Mouse (Mus musculus): ENCODE results near the gene Cbarp. TPM values are rescaled to one million over a fixed set of nuclear protein-coding genes. Genes with fewer than 3 reads are reported as not detected.

The Cbarp gene
- total and polyA plus RNA-seq, 3 experiments: 5.5 to 74.4 (median 66.6) TPM

DNA sequence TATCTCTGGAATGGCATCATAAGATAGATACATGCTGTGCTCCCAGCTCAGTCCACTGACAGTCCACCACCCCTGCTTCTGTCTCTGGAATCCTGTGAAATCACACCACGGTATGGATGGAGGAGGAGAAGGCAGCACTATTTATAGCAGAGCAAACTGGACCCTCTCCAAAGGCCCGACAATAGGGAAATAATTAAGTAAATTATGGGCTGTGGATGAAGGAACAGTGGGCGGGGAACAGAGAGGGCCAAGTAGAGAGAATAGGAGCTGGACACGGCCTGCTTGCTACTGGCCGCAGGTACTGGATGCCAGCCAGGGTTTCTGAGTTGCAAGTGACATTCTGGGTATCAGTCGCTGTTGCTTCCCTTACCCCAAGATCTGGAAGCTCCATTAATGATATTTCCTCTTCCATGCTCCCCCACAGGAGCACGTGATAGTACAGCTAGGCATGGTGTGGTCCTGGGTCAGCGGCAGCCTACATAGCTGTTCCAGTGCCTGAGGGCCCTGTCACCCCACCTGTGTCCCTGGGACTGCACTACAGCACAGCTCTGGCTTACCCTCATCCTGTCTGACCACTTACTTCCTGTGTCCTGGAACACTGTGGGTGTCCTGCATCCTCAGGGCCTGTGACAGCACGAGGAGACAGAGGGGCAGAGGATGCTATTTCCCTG, 55.7 kb downstream of the Cbarp start:
- Histone ChIP-seq H3K27me3 (ENCODE audit: insufficient read depth, low read length) (no peaks in the 10 kb centered on the region), H3K36me3 (replicated peaks) (peaks cover 95% of the 10 kb centered on the region), H3K4me1 (ENCODE audit: insufficient read depth, low read depth, low read length) (peaks cover 66% of the 10 kb centered on the region), H3K4me3 (ENCODE audit: low read depth, low read length) (no peak overlapping the region), H3K9me3 (replicated peaks) (no peaks in the 10 kb centered on the region)
- DNase-seq (ENCODE audit: low spot score): no peak
- TF ChIP-seq GATA2 (IDR thresholded peaks at IDR 0.05; ENCODE audit: borderline replicate concordance, low read depth, low read length): no peak
- TF ChIP-seq CTCF (IDR thresholded peaks at IDR 0.05; ENCODE audit: low read depth, low read length): no peak
- no peak for TF ChIP-seq TAL1 (conservative IDR thresholded peaks at IDR 0.05; ENCODE audit: low read depth, low read length)
- no peak for TF ChIP-seq GATA1 (IDR thresholded peaks at IDR 0.05; ENCODE audit: borderline replicate concordance, low read length)
- no peak for TF ChIP-seq POLR2AphosphoS5 (IDR thresholded peaks at IDR 0.05; ENCODE audit: insufficient replicate concordance, low read depth, low read length)
- no peak for ATAC-seq (ENCODE audit: extremely low read depth, insufficient number of reproducible peaks, low FRiP score, poor library complexity, severe bottlenecking)

DNA sequence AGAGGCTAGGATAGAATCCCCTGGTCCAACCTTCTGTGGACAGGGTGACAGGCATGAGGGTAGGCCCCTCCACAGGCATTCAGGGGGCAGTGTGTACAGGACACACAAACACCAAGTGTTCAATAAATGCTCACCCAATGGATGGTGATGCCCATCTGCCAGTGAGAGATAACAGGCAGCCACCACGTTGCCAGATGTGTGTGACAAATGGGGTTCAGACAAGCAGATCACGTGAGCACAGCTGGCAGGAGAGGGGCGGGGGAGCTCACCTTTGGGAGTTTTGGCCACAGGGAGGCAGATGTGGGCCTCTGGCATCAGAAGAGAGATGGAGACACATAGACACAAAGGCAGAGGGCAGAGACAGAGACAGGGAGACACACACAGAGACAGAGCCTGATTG, 59.6 kb downstream of the Cbarp start:
- H3K27me3 ChIP-seq (ENCODE audit: insufficient read depth, low read length): no peaks in the 10 kb centered on the region
- peaks cover 97% of the 10 kb centered on the region for H3K36me3 ChIP-seq (replicated peaks)
- peak overlapping the region; percentile 62; the same call in 1 of the 2 replicates for H3K4me3 ChIP-seq (ENCODE audit: low read depth, low read length)
- TF ChIP-seq POLR2AphosphoS5 (IDR thresholded peaks at IDR 0.05; ENCODE audit: insufficient replicate concordance, low read depth, low read length) (no peak), TAL1 (conservative IDR thresholded peaks at IDR 0.05; ENCODE audit: low read depth, low read length) (peak; percentile 82)
- ATAC-seq (ENCODE audit: extremely low read depth, insufficient number of reproducible peaks, low FRiP score, poor library complexity, severe bottlenecking) (peak; percentile 83), DNase-seq (ENCODE audit: low spot score) (peak; percentile 70)
- H3K4me1 ChIP-seq (ENCODE audit: insufficient read depth, low read depth, low read length): peaks cover 59% of the 10 kb centered on the region
- H3K9me3 ChIP-seq (replicated peaks): no peaks in the 10 kb centered on the region

Other genes with a start within 250 kb of the Cbarp start
Only the 20 nearest of the 33 such genes appear.
- 0.60 TPM in 1 of 2 replicates, not detected in the other for gene Grin3b, start 170.1 kb downstream of the Cbarp start, total RNA-seq (2014; fragmentation: Nextera tagmentation)
- 0.44 TPM in 1 of 2 replicates, not detected in the other for gene Grin3b, start 170.1 kb downstream of the Cbarp start, total RNA-seq (2017)
- 0.07 and 0.10 TPM in 2 replicates for gene Grin3b, start 170.1 kb downstream of the Cbarp start, polyA plus RNA-seq (2012)
- 62.8 and 79.8 TPM in 2 replicates for gene Tmem259, start 156.5 kb downstream of the Cbarp start, total RNA-seq (2014; fragmentation: Nextera tagmentation)
- gene Tmem259, start 156.5 kb downstream of the Cbarp start, total RNA-seq (2017): 41.6 and 47.0 TPM in 2 replicates
- gene Tmem259, start 156.5 kb downstream of the Cbarp start, polyA plus RNA-seq (2012): 264 and 361 TPM in 2 replicates
- gene Cnn2, start 152.3 kb downstream of the Cbarp start, total RNA-seq (2014; fragmentation: Nextera tagmentation): 4.6 and 8.4 TPM in 2 replicates
- 7.4 and 10.5 TPM in 2 replicates for gene Cnn2, start 152.3 kb downstream of the Cbarp start, total RNA-seq (2017)
- gene Cnn2, start 152.3 kb downstream of the Cbarp start, polyA plus RNA-seq (2012): 20.8 and 27.2 TPM in 2 replicates
- 17.4 and 35.9 TPM in 2 replicates for gene Abca7, start 144.3 kb downstream of the Cbarp start, total RNA-seq (2014; fragmentation: Nextera tagmentation)
- gene Abca7, start 144.3 kb downstream of the Cbarp start, total RNA-seq (2017): 12.1 and 15.2 TPM in 2 replicates
- 21.1 and 21.6 TPM in 2 replicates for gene Abca7, start 144.3 kb downstream of the Cbarp start, polyA plus RNA-seq (2012)
- 56.7 and 59.4 TPM in 2 replicates for gene Arhgap45, start 124.2 kb downstream of the Cbarp start, total RNA-seq (2014; fragmentation: Nextera tagmentation)
- gene Arhgap45, start 124.2 kb downstream of the Cbarp start, total RNA-seq (2017): 104 and 113 TPM in 2 replicates
- gene Arhgap45, start 124.2 kb downstream of the Cbarp start, polyA plus RNA-seq (2012): 179 and 186 TPM in 2 replicates
- gene Polr2e, start 101.0 kb downstream of the Cbarp start, total RNA-seq (2014; fragmentation: Nextera tagmentation): 74.3 and 90.2 TPM in 2 replicates
- 54.6 TPM in 2 replicates for gene Polr2e, start 101.0 kb downstream of the Cbarp start, total RNA-seq (2017)
- 148 and 206 TPM in 2 replicates for gene Polr2e, start 101.0 kb downstream of the Cbarp start, polyA plus RNA-seq (2012)
- gene Gpx4, start 93.7 kb downstream of the Cbarp start, total RNA-seq (2014; fragmentation: Nextera tagmentation): 274 and 290 TPM in 2 replicates
- gene Gpx4, start 93.7 kb downstream of the Cbarp start, total RNA-seq (2017): 767 and 808 TPM in 2 replicates
- gene Gpx4, start 93.7 kb downstream of the Cbarp start, polyA plus RNA-seq (2012): 1,138 and 1,173 TPM in 2 replicates
- gene Sbno2, start 35.3 kb downstream of the Cbarp start, total RNA-seq (2014; fragmentation: Nextera tagmentation): 24.7 and 34.2 TPM in 2 replicates
- 18.0 and 18.1 TPM in 2 replicates for gene Sbno2, start 35.3 kb downstream of the Cbarp start, total RNA-seq (2017)
- 34.8 and 37.4 TPM in 2 replicates for gene Sbno2, start 35.3 kb downstream of the Cbarp start, polyA plus RNA-seq (2012)
- gene Stk11, start 25.0 kb downstream of the Cbarp start, total RNA-seq (2014; fragmentation: Nextera tagmentation): 138 and 172 TPM in 2 replicates
- 150 and 154 TPM in 2 replicates for gene Stk11, start 25.0 kb downstream of the Cbarp start, total RNA-seq (2017)
- gene Stk11, start 25.0 kb downstream of the Cbarp start, polyA plus RNA-seq (2012): 161 and 170 TPM in 2 replicates
- gene Atp5d, start 2.2 kb downstream of the Cbarp start, total RNA-seq (2014; fragmentation: Nextera tagmentation): 248 and 258 TPM in 2 replicates
- 81.9 and 82.7 TPM in 2 replicates for gene Atp5d, start 2.2 kb downstream of the Cbarp start, total RNA-seq (2017)
- gene Atp5d, start 2.2 kb downstream of the Cbarp start, polyA plus RNA-seq (2012): 1,539 and 1,678 TPM in 2 replicates
- gene Midn, start 7.4 kb upstream of the Cbarp start, total RNA-seq (2014; fragmentation: Nextera tagmentation): 89.8 and 92.3 TPM in 2 replicates
- 19.2 and 24.3 TPM in 2 replicates for gene Midn, start 7.4 kb upstream of the Cbarp start, total RNA-seq (2017)
- gene Midn, start 7.4 kb upstream of the Cbarp start, polyA plus RNA-seq (2012): 295 and 302 TPM in 2 replicates
- gene Cirbp, start 25.1 kb upstream of the Cbarp start, total RNA-seq (2014; fragmentation: Nextera tagmentation): 18.1 and 21.2 TPM in 2 replicates
- 32.6 and 34.8 TPM in 2 replicates for gene Cirbp, start 25.1 kb upstream of the Cbarp start, total RNA-seq (2017)
- gene Cirbp, start 25.1 kb upstream of the Cbarp start, polyA plus RNA-seq (2012): 41.4 and 45.2 TPM in 2 replicates
- 1.6 TPM in 1 of 2 replicates, not detected in the other for gene 1600002K03Rik, start 32.1 kb upstream of the Cbarp start, total RNA-seq (2014; fragmentation: Nextera tagmentation)
- 7.8 and 8.9 TPM in 2 replicates for gene 1600002K03Rik, start 32.1 kb upstream of the Cbarp start, total RNA-seq (2017)
- 4.8 and 5.0 TPM in 2 replicates for gene 1600002K03Rik, start 32.1 kb upstream of the Cbarp start, polyA plus RNA-seq (2012)
- gene Efna2, start 38.6 kb upstream of the Cbarp start, total RNA-seq (2014; fragmentation: Nextera tagmentation): not detected in 2 replicates
- not detected in 2 replicates for gene Efna2, start 38.6 kb upstream of the Cbarp start, total RNA-seq (2017)
- 0.18 and 0.20 TPM in 2 replicates for gene Efna2, start 38.6 kb upstream of the Cbarp start, polyA plus RNA-seq (2012)
- gene Mum1, start 85.6 kb upstream of the Cbarp start, total RNA-seq (2014; fragmentation: Nextera tagmentation): 10.8 and 16.9 TPM in 2 replicates
- 56.1 and 59.1 TPM in 2 replicates for gene Mum1, start 85.6 kb upstream of the Cbarp start, total RNA-seq (2017)
- 32.3 and 36.2 TPM in 2 replicates for gene Mum1, start 85.6 kb upstream of the Cbarp start, polyA plus RNA-seq (2012)
- 246 and 251 TPM in 2 replicates for gene Ndufs7, start 108.3 kb upstream of the Cbarp start, total RNA-seq (2014; fragmentation: Nextera tagmentation)
- gene Ndufs7, start 108.3 kb upstream of the Cbarp start, total RNA-seq (2017): 152 and 156 TPM in 2 replicates
- gene Ndufs7, start 108.3 kb upstream of the Cbarp start, polyA plus RNA-seq (2012): 222 and 257 TPM in 2 replicates
- not detected in 2 replicates for gene Gamt, start 120.2 kb upstream of the Cbarp start, total RNA-seq (2014; fragmentation: Nextera tagmentation)
- gene Gamt, start 120.2 kb upstream of the Cbarp start, total RNA-seq (2017): 0.17 TPM in 1 of 2 replicates, not detected in the other
- gene Gamt, start 120.2 kb upstream of the Cbarp start, polyA plus RNA-seq (2012): 0.18 TPM in 1 of 2 replicates, not detected in the other
- gene Dazap1, start 120.7 kb upstream of the Cbarp start, total RNA-seq (2014; fragmentation: Nextera tagmentation): 191 and 194 TPM in 2 replicates
- gene Dazap1, start 120.7 kb upstream of the Cbarp start, total RNA-seq (2017): 136 and 151 TPM in 2 replicates
- 533 and 565 TPM in 2 replicates for gene Dazap1, start 120.7 kb upstream of the Cbarp start, polyA plus RNA-seq (2012)
- 2,952 and 3,110 TPM in 2 replicates for gene Rps15, start 151.6 kb upstream of the Cbarp start, total RNA-seq (2014; fragmentation: Nextera tagmentation)
- gene Rps15, start 151.6 kb upstream of the Cbarp start, total RNA-seq (2017): 3,218 and 3,548 TPM in 2 replicates
- gene Rps15, start 151.6 kb upstream of the Cbarp start, polyA plus RNA-seq (2012): 11,196 and 11,583 TPM in 2 replicates
- gene Apc2, start 155.1 kb upstream of the Cbarp start, total RNA-seq (2014; fragmentation: Nextera tagmentation): 0.10 and 0.23 TPM in 2 replicates
- gene Apc2, start 155.1 kb upstream of the Cbarp start, total RNA-seq (2017): 0.06 and 0.11 TPM in 2 replicates
- 0.02 and 0.04 TPM in 2 replicates for gene Apc2, start 155.1 kb upstream of the Cbarp start, polyA plus RNA-seq (2012)

Data from G1E (cell line).